Mouse (Mus musculus) embryonic facial prominence, embryonic 12.5 days (tissue): ENCODE measurements around the gene Lcp1. TPM values are rescaled to one million over a fixed set of nuclear protein-coding genes. Genes with fewer than 3 reads are reported as not detected.

ENCODE experiments used
- ATAC-seq: fragments of 200-750 bp; cut with Nextera tagmentation; 2 replicates; pipeline ENCODE4 v1.8.0; 2017; ENCODE audit not compliant: insufficient number of reproducible peaks, insufficient read depth, low FRiP score, low TSS enrichment
- H3K27ac ChIP-seq: fragments of 300-500 bp; sonication (generic); 2 replicates; pipeline ENCODE4 v1.5.1; 2016; ENCODE audit warnings: mild to moderate bottlenecking
- H3K27me3 ChIP-seq: fragments of 300-500 bp; sonication (generic); 2 replicates; pipeline ENCODE4 v1.6.1; 2016; ENCODE audit warnings: mild to moderate bottlenecking, moderate library complexity
- H3K36me3 ChIP-seq: fragments of 300-500 bp; sonication (generic); 2 replicates; pipeline ENCODE4 v1.6.1; 2016; ENCODE audit warnings: mild to moderate bottlenecking
- H3K4me1 ChIP-seq: fragments of 300-500 bp; sonication (generic); 2 replicates; pipeline ENCODE4 v1.6.1; 2016
- H3K4me2 ChIP-seq: fragments of 300-500 bp; sonication (generic); replicated peaks from 2 replicates; pipeline ENCODE4 v1.6.1; 2016; ENCODE audit warnings: mild to moderate bottlenecking, moderate library complexity
- H3K4me3 ChIP-seq: fragments of 300-500 bp; sonication (generic); 2 replicates; pipeline ENCODE4 v1.5.1; 2016; ENCODE audit warnings: mild to moderate bottlenecking
- H3K9ac ChIP-seq: fragments of 300-500 bp; sonication (generic); 2 replicates; pipeline ENCODE4 v1.6.1; 2016; ENCODE audit warnings: mild to moderate bottlenecking, moderate library complexity
- H3K9me3 ChIP-seq: fragments of 300-500 bp; sonication (generic); 2 replicates; pipeline ENCODE4 v1.6.1; 2016; ENCODE audit warnings: mild to moderate bottlenecking, moderate library complexity
- WGBS: fragments of 180-500 bp; shearing (Covaris S2); methylation state at CpG from one replicate; pipeline ENCODE4 v1.1.7; 2016; 5-methylcytosine and 5-hydroxymethylcytosine counted together
- microRNA-seq: library from miRNA; unstranded; fragments of <30 nt; microRNA quantifications from one replicate; pipeline ENCODE4, GENCODE M21; 2017
- polyA plus RNA-seq: library from polyadenylated mRNA; unstranded; fragments of >200 nt; fragmentation: Nextera tagmentation; extraction: Ambion mirVana; gene quantifications from 2 replicates; pipeline ENCODE4 v1.2.1, GENCODE M21; 2016

Gene Lcp1
- polyA plus RNA-seq, 1 experiment from 2014 or later, result 25.6 TPM

- H3K4me2 ChIP-seq, result no peak overlapping the region
- H3K9me3 ChIP-seq, result no peaks in the 10 kb centered on the region
- WGBS, result 69% methylated on average over 11 of the region's 11 CpGs
- no peaks in the 10 kb centered on the region for H3K4me1 ChIP-seq
- H3K4me3 ChIP-seq, result no peak overlapping the region
- no peaks in the 10 kb centered on the region for H3K27me3 ChIP-seq
- ATAC-seq, result no peak
- no peak overlapping the region for H3K27ac ChIP-seq
- H3K36me3 ChIP-seq, result no peaks in the 10 kb centered on the region
- no peak overlapping the region for H3K9ac ChIP-seq
These were observed 115.4 kb downstream of the Lcp1 start for GRCm38 (mm10) chr14:75246024-75247000.

GRCm38 (mm10) chr14:75250432-75250831, 119.5 kb downstream of the Lcp1 start:
- Histone ChIP-seq H3K27ac (no peak overlapping the region), H3K36me3 (no peaks in the 10 kb centered on the region), H3K9ac (no peak overlapping the region), H3K9me3 (no peaks in the 10 kb centered on the region), H3K4me3 (no peak overlapping the region), H3K4me2 (no peak overlapping the region), H3K4me1 (no peaks in the 10 kb centered on the region), H3K27me3 (no peaks in the 10 kb centered on the region)
- WGBS, result 87% methylated on average over 3 of the region's 3 CpGs
- ATAC-seq, result no peak

DNA sequence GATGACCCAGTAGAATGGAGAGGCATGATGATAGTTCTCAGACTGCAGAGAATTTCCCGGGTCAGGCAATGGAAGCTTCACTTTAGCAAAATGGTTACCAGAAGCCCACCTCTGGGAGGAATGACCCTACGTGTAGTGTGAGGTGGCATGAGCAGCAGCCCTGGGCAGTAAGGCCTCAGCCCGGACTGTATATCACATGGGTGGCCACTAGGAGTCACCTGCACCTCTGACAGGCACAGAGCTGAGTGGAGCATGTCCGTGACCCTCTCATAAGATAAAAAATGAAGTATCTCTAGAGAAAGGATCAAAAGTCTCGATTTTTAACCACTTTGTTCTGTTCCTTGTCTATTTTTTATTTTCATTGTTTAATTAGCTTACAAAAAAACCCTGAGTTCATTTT, 125.6 kb downstream of the Lcp1 start:
- Histone ChIP-seq H3K27ac (no peak overlapping the region), H3K4me3 (no peak overlapping the region), H3K36me3 (no peaks in the 10 kb centered on the region), H3K4me2 (no peak overlapping the region), H3K9ac (no peak overlapping the region), H3K27me3 (no peaks in the 10 kb centered on the region), H3K9me3 (no peaks in the 10 kb centered on the region), H3K4me1 (no peaks in the 10 kb centered on the region)
- ATAC-seq, result no peak
- WGBS, result 47% methylated on average over 5 of the region's 5 CpGs

DNA sequence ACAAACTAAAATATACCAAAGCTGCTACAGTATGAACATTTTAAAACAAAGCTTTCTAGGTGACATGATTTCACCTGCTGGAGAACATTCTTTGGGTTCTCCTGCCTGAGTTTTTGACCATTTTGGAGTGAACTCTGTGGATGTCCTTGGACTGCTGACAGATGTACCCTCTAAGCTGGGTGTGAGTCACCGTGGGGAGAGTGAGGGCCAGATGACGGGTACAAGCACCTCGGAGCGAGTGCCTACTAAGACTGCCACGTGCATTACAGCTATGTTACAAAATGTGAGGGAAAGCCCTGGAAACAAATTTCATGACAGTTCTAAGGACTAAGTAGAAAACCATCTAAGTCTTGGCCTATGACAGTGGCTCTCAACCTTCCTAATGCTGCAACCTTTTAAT, 138.6 kb downstream of the Lcp1 start:
- H3K36me3 ChIP-seq, result no peaks in the 10 kb centered on the region
- no peak overlapping the region for H3K9ac ChIP-seq
- no peaks in the 10 kb centered on the region for H3K9me3 ChIP-seq
- H3K4me2 ChIP-seq, result no peak overlapping the region
- H3K27me3 ChIP-seq, result no peaks in the 10 kb centered on the region
- no peak overlapping the region for H3K27ac ChIP-seq
- no peak overlapping the region for H3K4me3 ChIP-seq
- no peak for ATAC-seq
- no peaks in the 10 kb centered on the region for H3K4me1 ChIP-seq
- WGBS, result 88% methylated on average over 5 of the region's 5 CpGs

DNA sequence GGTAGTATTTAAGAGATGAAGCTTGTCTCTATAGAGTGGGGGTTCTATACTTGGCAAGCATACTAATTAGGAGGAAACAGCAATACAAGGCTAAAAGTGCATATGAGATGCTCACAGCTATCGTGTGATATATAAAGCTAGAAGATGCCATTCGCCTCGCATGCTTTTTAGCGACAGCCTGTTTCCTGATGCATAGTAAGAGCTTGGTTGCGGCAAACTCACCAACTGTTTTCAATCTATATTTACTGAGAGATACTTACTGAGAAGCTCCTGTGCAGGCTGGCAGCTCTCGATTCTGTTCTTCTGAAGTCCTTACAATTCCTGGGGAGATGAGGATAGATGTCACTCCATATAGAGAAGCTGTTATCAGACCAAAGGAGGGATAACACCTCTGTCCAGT, 148.8 kb downstream of the Lcp1 start:
- no peak overlapping the region for H3K4me3 ChIP-seq
- no peak overlapping the region for H3K9ac ChIP-seq
- H3K27me3 ChIP-seq, result no peaks in the 10 kb centered on the region
- H3K4me1 ChIP-seq, result peaks cover under 1% of the 10 kb centered on the region; the same call in 1 of the 2 replicates
- 89% methylated on average over 6 of the region's 6 CpGs for WGBS
- H3K9me3 ChIP-seq, result no peaks in the 10 kb centered on the region
- H3K27ac ChIP-seq, result no peak overlapping the region
- no peak for ATAC-seq
- H3K4me2 ChIP-seq, result no peak overlapping the region
- no peaks in the 10 kb centered on the region for H3K36me3 ChIP-seq

DNA sequence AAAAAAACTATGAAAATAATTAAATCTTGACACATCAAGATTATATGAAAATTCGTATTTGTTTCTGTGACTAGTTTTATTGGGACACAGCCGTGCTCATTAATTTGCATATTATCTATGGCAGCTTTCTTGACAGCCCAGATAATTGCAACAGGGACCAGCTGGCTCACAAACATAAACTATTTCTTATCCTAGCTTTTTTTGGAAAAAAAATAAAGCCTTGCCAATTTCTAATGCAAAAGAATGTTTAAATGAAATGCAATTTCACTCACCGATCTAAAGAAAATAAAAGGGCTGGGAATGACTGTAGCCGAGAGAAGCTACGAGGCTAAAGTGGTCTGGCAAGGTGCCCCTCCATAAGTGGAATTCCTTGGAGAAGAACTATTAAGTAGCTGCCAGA, 149.5 kb downstream of the Lcp1 start:
- Histone ChIP-seq H3K27me3 (no peaks in the 10 kb centered on the region), H3K27ac (no peak overlapping the region), H3K9ac (no peak overlapping the region), H3K36me3 (no peaks in the 10 kb centered on the region), H3K4me1 (peaks cover 8% of the 10 kb centered on the region; the same call in 1 of the 2 replicates), H3K4me2 (no peak overlapping the region), H3K4me3 (no peak overlapping the region), H3K9me3 (no peaks in the 10 kb centered on the region)
- 70% methylated on average over 5 of the region's 5 CpGs for WGBS
- no peak for ATAC-seq

Small RNA genes within 50 kb of the gene (microRNA-seq; reads per million reads assigned to microRNA genes)
- gene Gm44482, result not detected

Other genes with a start within 250 kb of the Lcp1 start
- gene Lrch1, start 183.2 kb upstream of the Lcp1 start, polyA plus RNA-seq, result 15.3 and 15.7 TPM in 2 replicates
- gene Rubcnl, start 115.1 kb upstream of the Lcp1 start, polyA plus RNA-seq, result 0.65 and 0.67 TPM in 2 replicates
- not detected in 2 replicates for gene Lrrc63, start 220 bp upstream of the Lcp1 start, polyA plus RNA-seq
- gene Cpb2, start 111.2 kb downstream of the Lcp1 start, polyA plus RNA-seq, result 0.28 TPM in 1 of 2 replicates, not detected in the other
- 37.5 and 39.1 TPM in 2 replicates for gene Zc3h13, start 153.3 kb downstream of the Lcp1 start, polyA plus RNA-seq